In the genomic region with DNA sequence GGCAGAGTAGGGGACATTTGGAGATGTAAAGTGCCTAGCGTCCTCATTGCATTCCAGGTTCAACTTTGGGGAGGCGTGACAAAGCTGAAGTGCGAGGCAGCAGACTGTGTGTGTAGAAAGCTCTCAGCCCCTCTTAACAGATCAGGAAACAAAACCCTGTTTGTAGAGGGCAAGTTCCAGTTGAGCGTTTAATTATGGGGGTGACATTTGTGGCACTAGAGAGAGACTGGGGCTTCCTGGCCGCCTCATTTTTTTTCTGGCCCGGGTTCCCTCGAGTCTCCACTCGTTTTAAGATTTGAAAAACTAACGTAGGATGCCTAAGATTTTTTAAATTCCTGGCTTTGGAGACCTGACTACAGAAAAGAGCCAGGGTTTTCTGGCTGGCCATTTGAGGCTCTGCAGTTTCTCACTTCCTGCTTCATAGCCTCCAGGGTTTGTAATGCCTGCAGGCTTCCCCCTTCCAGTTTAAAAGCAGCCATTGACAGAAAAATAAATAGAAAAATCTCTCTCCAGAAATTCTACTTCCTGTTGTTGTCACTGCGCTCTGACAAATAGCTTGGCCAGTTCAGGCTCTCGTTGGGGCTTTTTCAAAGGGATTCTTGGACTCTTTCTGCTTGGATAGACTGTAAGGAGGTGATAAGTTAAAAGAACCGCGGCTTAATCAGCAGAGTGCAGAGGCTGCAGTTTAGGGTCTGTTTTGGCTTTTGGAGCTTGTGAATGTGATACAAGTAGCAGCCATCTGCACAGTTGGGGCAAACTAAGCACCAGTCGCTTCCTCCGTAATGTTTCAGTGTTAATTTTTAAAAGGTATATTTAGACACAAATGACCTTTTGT, we compare ENCODE assay signal across 8 mouse cellular contexts. TPM values are rescaled to one million over a fixed set of nuclear protein-coding genes. Genes with fewer than 3 reads are reported as not detected.
A peak's percentile ranks its signal among the peaks of the same experiment; 100 is the strongest.
DNase-seq lines count a peak whose midpoint lies in the region; ATAC-seq and TF ChIP-seq lines count a peak whose summit lies in the region.

No protein-coding gene starts in this region.

- H3K9me3 ChIP-seq in erythroblast, embryonic 14.5 days (ENCODE audit: control insufficient read depth, low read length), result no peaks in the 10 kb centered on the region
- no peaks in the 10 kb centered on the region for H3K9me3 ChIP-seq in hindbrain, embryonic 12.5 days (replicated peaks)
- H3K9me3 ChIP-seq in neural tube, embryonic 12.5 days, result no peaks in the 10 kb centered on the region

- no peak overlapping the region for H3K9ac ChIP-seq in hindbrain, embryonic 12.5 days
- no peak overlapping the region for H3K9ac ChIP-seq in liver, adult 2 months (ENCODE audit: low read depth, low read length)
- H3K9ac ChIP-seq in neural tube, embryonic 12.5 days, result no peak overlapping the region

- TF ChIP-seq CTCF in liver, adult 2 months (IDR thresholded peaks at IDR 0.05; ENCODE audit: low read depth, low read length), result no peak

- H3K36me3 ChIP-seq in erythroblast, embryonic 14.5 days (ENCODE audit: control insufficient read depth), result peaks cover 9% of the 10 kb centered on the region
- no peaks in the 10 kb centered on the region for H3K36me3 ChIP-seq in hindbrain, embryonic 12.5 days
- H3K36me3 ChIP-seq in liver, adult 2 months (ENCODE audit: control insufficient read depth, insufficient read depth, low read length), result no peaks in the 10 kb centered on the region
- H3K36me3 ChIP-seq in neural tube, embryonic 12.5 days, result no peaks in the 10 kb centered on the region

- 0 out of 2 replicates have a peak, but pooled peaks have one; percentile 20 for ATAC-seq in frontal cortex, adult (ENCODE audit: low TSS enrichment)
- ATAC-seq in hindbrain, embryonic 12.5 days (ENCODE audit: low FRiP score), result no peak
- ATAC-seq in neural tube, embryonic 12.5 days (ENCODE audit: low FRiP score, low read depth), result no peak

- peak overlapping the region; percentile 67 for H3K27ac ChIP-seq in hindbrain, embryonic 12.5 days
- peak overlapping the region; percentile 56 for H3K27ac ChIP-seq in liver, adult 2 months (replicated peaks; ENCODE audit: insufficient read depth, low read depth, low read length)
- H3K27ac ChIP-seq in neural tube, embryonic 12.5 days, result no peak overlapping the region; the same call in 1 of the 2 replicates

- peak overlapping the region; percentile 17 for H3K4me2 ChIP-seq in hindbrain, embryonic 12.5 days (replicated peaks)
- peak overlapping the region; percentile 30 for H3K4me2 ChIP-seq in neural tube, embryonic 12.5 days (replicated peaks)

- DNase-seq in frontal cortex, postnatal 36 days (ENCODE audit: low spot score in 2 of 2), result no peak
- DNase-seq in liver, adult 2 months (ENCODE audit: extremely low read depth, low read depth, low spot score), result peak; percentile 27
- DNase-seq in left cerebral cortex, adult 11 months (ENCODE audit: low spot score), result no peak
- DNase-seq in layer of hippocampus, postnatal 14 days (ENCODE audit: low spot score in 2 of 2), result no peak

- H3K79me2 ChIP-seq in liver, adult 2 months (ENCODE audit: control insufficient read depth, insufficient read depth, low read length), result no peaks in the 10 kb centered on the region; the same call in 1 of the 2 replicates

- peak overlapping the region; percentile 41 for H3K4me3 ChIP-seq in erythroblast, embryonic 14.5 days (replicated peaks)
- H3K4me3 ChIP-seq in hindbrain, embryonic 12.5 days, result no peak overlapping the region
- no peak overlapping the region for H3K4me3 ChIP-seq in liver, adult 2 months (ENCODE audit: insufficient read depth, low read depth, low read length)
- H3K4me3 ChIP-seq in neural tube, embryonic 12.5 days, result no peak overlapping the region

- no peaks in the 10 kb centered on the region for H3K27me3 ChIP-seq in erythroblast, embryonic 14.5 days (ENCODE audit: control insufficient read depth)
- H3K27me3 ChIP-seq in hindbrain, embryonic 12.5 days, result no peaks in the 10 kb centered on the region
- peaks cover under 1% of the 10 kb centered on the region; the same call in 1 of the 2 replicates for H3K27me3 ChIP-seq in liver, adult 2 months (ENCODE audit: control insufficient read depth, insufficient read depth, low read length)
- no peaks in the 10 kb centered on the region for H3K27me3 ChIP-seq in neural tube, embryonic 12.5 days (replicated peaks)

- no peak for TF ChIP-seq POLR2A in liver, adult 2 months (IDR thresholded peaks at IDR 0.05; ENCODE audit: extremely low read depth, insufficient read depth, low read length)

- 18% methylated on average over 15 of the region's 15 CpGs for WGBS in hindbrain, embryonic 12.5 days
- 21% methylated on average over 15 of the region's 15 CpGs for WGBS in liver, adult 2 months
- WGBS in neural tube, embryonic 12.5 days, result 17% methylated on average over 15 of the region's 15 CpGs

- H3K4me1 ChIP-seq in erythroblast, embryonic 14.5 days (ENCODE audit: control insufficient read depth), result peaks cover 67% of the 10 kb centered on the region
- peaks cover 57% of the 10 kb centered on the region for H3K4me1 ChIP-seq in hindbrain, embryonic 12.5 days
- H3K4me1 ChIP-seq in liver, adult 2 months (ENCODE audit: control insufficient read depth, insufficient read depth, low read length), result no peaks in the 10 kb centered on the region
- peaks cover 45% of the 10 kb centered on the region for H3K4me1 ChIP-seq in neural tube, embryonic 12.5 days

RNA-seq across cellular contexts. Expression of gene Igf1r, which starts 20.8 kb away (rescaled TPM):
- 0.17 and 0.23 TPM in 2 replicates for polyA plus RNA-seq in erythroblast, embryonic 14.5 days (2012)
- 42.3 and 43.0 TPM in 2 replicates for polyA plus RNA-seq in hindbrain, embryonic 12.5 days (2016; fragmentation: Nextera tagmentation; extraction: Ambion mirVana)
- total RNA-seq in liver, adult 2 months (2014; rRNA removed), result 1.2 and 1.6 TPM in 2 replicates
- polyA plus RNA-seq in liver, adult 2 months (2012; rRNA removed), result 0.36 and 0.50 TPM in 2 replicates
- 34.7 and 38.7 TPM in 2 replicates for polyA plus RNA-seq in neural tube, embryonic 12.5 days (2016; fragmentation: Nextera tagmentation; extraction: Ambion mirVana)
- total RNA-seq in layer of hippocampus, postnatal 14 days (2021), result 10 to 100 TPM; 39.0 to 41.0 TPM

Comparison
In these comparisons a context has a peak if more than half of its experiments do, and no peak if none do; other contexts are left out.
1. RNA of gene Igf1r, which starts 20.8 kb away (polyA plus RNA-seq): 42.3 to 43.0 TPM in hindbrain, embryonic 12.5 days and 34.7 to 38.7 TPM in neural tube, embryonic 12.5 days; 0.36 to 0.50 TPM in liver, adult 2 months and 0.17 to 0.23 TPM in erythroblast, embryonic 14.5 days; every median in the first group is over 10 times any median in the second.